Mouse (Mus musculus) MEL (cell line): ENCODE results near the gene Lmntd2. TPM values are rescaled to one million over a fixed set of nuclear protein-coding genes. Genes with fewer than 3 reads are reported as not detected.

ENCODE experiments used
- DNase-seq: peaks from one replicate; pipeline ENCODE4 v3.0.0; 2011; ENCODE audit warnings: low read depth, low spot score
- H3K27ac ChIP-seq: 2 replicates; pipeline ENCODE4 v1.5.1; 2012; ENCODE audit warnings: low read depth, mild to moderate bottlenecking, control low read depth, low read length, moderate library complexity; ENCODE audit not compliant: control insufficient read depth
- H3K27me3 ChIP-seq, 2 experiments: fragments of 150-350 bp in 1 of 2; sonication (generic) in 1 of 2; 2 replicates each; pipeline ENCODE4 v1.6.1; 2012; ENCODE audit warnings: low read length in 2 of 2, mild to moderate bottlenecking in 2 of 2, improper control_type of control experiment in 1 of 2, moderate library complexity in 1 of 2; ENCODE audit not compliant: insufficient read depth in 2 of 2, control insufficient read depth in 1 of 2
- H3K36me3 ChIP-seq, 2 experiments: 2 replicates each; pipeline ENCODE4 v1.6.1; 2012 to 2014; ENCODE audit warnings: low read length in 2 of 2, improper control_type of control experiment in 1 of 2, inconsistent platforms in 1 of 2, mild to moderate bottlenecking in 1 of 2; ENCODE audit not compliant: insufficient read depth in 2 of 2, control insufficient read depth in 1 of 2
- H3K4me1 ChIP-seq, 2 experiments: fragments of 150-350 bp in 1 of 2; sonication (generic) in 1 of 2; 2 replicates each; pipeline ENCODE4 v1.6.1; 2012; ENCODE audit warnings: low read length in 2 of 2, improper control_type of control experiment in 1 of 2, mild to moderate bottlenecking in 1 of 2; ENCODE audit not compliant: insufficient read depth in 2 of 2, control insufficient read depth in 1 of 2
- H3K4me3 ChIP-seq, 2 experiments: fragments of 150-350 bp in 1 of 2; sonication (generic) in 1 of 2; 2 replicates each; pipeline ENCODE4 v1.5.1; 2012; ENCODE audit warnings: low read depth in 2 of 2, low read length in 2 of 2, mild to moderate bottlenecking in 2 of 2, moderate library complexity in 2 of 2, control low read depth in 1 of 2, improper control_type of control experiment in 1 of 2; ENCODE audit not compliant: control insufficient read depth in 1 of 2, insufficient read depth in 1 of 2
- H3K79me2 ChIP-seq: 2 replicates; pipeline ENCODE4 v1.6.1; 2012; ENCODE audit warnings: mild to moderate bottlenecking, low read length, moderate library complexity; ENCODE audit not compliant: control insufficient read depth, poor library complexity, insufficient read depth
- H3K9ac ChIP-seq: 2 replicates; pipeline ENCODE4 v1.6.1; 2012; ENCODE audit warnings: low read depth, mild to moderate bottlenecking, control low read depth, low read length, moderate library complexity; ENCODE audit not compliant: control insufficient read depth, poor library complexity, severe bottlenecking
- H3K9me3 ChIP-seq: fragments of 150-350 bp; sonication (generic); replicated peaks from 2 replicates; pipeline ENCODE4 v1.6.1; 2012; ENCODE audit warnings: mild to moderate bottlenecking, low read length, improper control_type of control experiment, moderate library complexity; ENCODE audit not compliant: insufficient read depth
- BHLHE40 ChIP-seq: IDR thresholded peaks from 2 replicates; pipeline ENCODE4 v1.6.1; 2012; ENCODE audit warnings: low read depth, mild to moderate bottlenecking, inconsistent platforms, low read length, improper control_type of control experiment, borderline replicate concordance
- ELF1 ChIP-seq: IDR thresholded peaks from 2 replicates; pipeline ENCODE4 v1.6.1; 2014; ENCODE audit warnings: low read depth, mild to moderate bottlenecking, inconsistent platforms, low read length, improper control_type of control experiment, moderate library complexity
- EP300 ChIP-seq, 2 experiments: IDR thresholded peaks; 2 replicates each; pipeline ENCODE4 v1.6.1; 2011; ENCODE audit warnings: improper control_type of control experiment in 2 of 2, low read length in 2 of 2, low read depth in 1 of 2, mild to moderate bottlenecking in 1 of 2
- HCFC1 ChIP-seq: IDR thresholded peaks from 2 replicates; pipeline ENCODE4 v1.6.1; 2012; ENCODE audit warnings: low read depth, mild to moderate bottlenecking, inconsistent platforms, low read length, improper control_type of control experiment, moderate library complexity
- KAT2A ChIP-seq: conservative IDR thresholded peaks from 2 replicates; pipeline ENCODE4 v1.6.1; 2012; ENCODE audit warnings: low read depth, low read length, improper control_type of control experiment, inconsistent platforms
- MAX ChIP-seq: IDR thresholded peaks from 2 replicates; pipeline ENCODE4 v1.6.1; 2011; ENCODE audit warnings: low read length, improper control_type of control experiment
- MAZ ChIP-seq: IDR thresholded peaks from 2 replicates; pipeline ENCODE4 v1.6.1; 2012; ENCODE audit warnings: low read depth, mild to moderate bottlenecking, inconsistent platforms, low read length, improper control_type of control experiment
- MXI1 ChIP-seq: IDR thresholded peaks from 2 replicates; pipeline ENCODE4 v1.6.1; 2011; ENCODE audit warnings: mild to moderate bottlenecking, low read depth, low read length, improper control_type of control experiment
- MYC ChIP-seq: IDR thresholded peaks from 2 replicates; pipeline ENCODE4 v1.6.1; 2011; ENCODE audit warnings: low read depth, mild to moderate bottlenecking, low read length, improper control_type of control experiment, moderate library complexity
- NELFE ChIP-seq: IDR thresholded peaks from 2 replicates; pipeline ENCODE4 v1.6.1; 2011; ENCODE audit warnings: low read depth, low read length, improper control_type of control experiment
- POLR2A ChIP-seq, 2 experiments: IDR thresholded peaks; 2 replicates each; pipeline ENCODE4 v1.6.1; 2011 to 2012; ENCODE audit warnings: low read length in 2 of 2, mild to moderate bottlenecking in 2 of 2, control low read depth in 1 of 2, improper control_type of control experiment in 1 of 2, low read depth in 1 of 2, moderate library complexity in 1 of 2; ENCODE audit not compliant: control insufficient read depth in 1 of 2, insufficient read depth in 1 of 2, poor library complexity in 1 of 2
- RCOR1 ChIP-seq: IDR thresholded peaks from 2 replicates; pipeline ENCODE4 v1.6.1; 2012; ENCODE audit warnings: low read depth, mild to moderate bottlenecking, inconsistent platforms, low read length, improper control_type of control experiment
- SIN3A ChIP-seq: IDR thresholded peaks from 2 replicates; pipeline ENCODE4 v1.6.1; 2012; ENCODE audit warnings: low read length, improper control_type of control experiment, inconsistent platforms
- TAL1 ChIP-seq: IDR thresholded peaks from 2 replicates; pipeline ENCODE4 v1.6.1; 2012; ENCODE audit warnings: mild to moderate bottlenecking, inconsistent platforms, low read length, moderate library complexity, mixed read lengths
- ZMIZ1 ChIP-seq: IDR thresholded peaks from 2 replicates; pipeline ENCODE4 v1.6.1; 2012; ENCODE audit warnings: low read depth, mild to moderate bottlenecking, inconsistent platforms, low read length, improper control_type of control experiment, moderate library complexity
- ZNF384 ChIP-seq: IDR thresholded peaks from 2 replicates; pipeline ENCODE4 v1.6.1; 2012; ENCODE audit warnings: low read depth, mild to moderate bottlenecking, inconsistent platforms, low read length, improper control_type of control experiment
- polyA plus RNA-seq, 2 experiments: library from polyadenylated mRNA; stranded (reverse) in 1 of 2; unstranded in 1 of 2; fragments of >175 nt in 1 of 2; fragments of >200 nt in 1 of 2; gene quantifications; 2 replicates each; pipeline versions ENCODE4 v1.2.1 to v1.2.4; 2012; ENCODE audit warnings: low replicate concordance in 2 of 2, low read depth in 1 of 2; ENCODE audit not compliant: insufficient read length in 2 of 2, insufficient read depth in 1 of 2, missing spikeins in 1 of 2
- total RNA-seq: library from RNA; depleted of rRNA; stranded (reverse); fragments of 300-350 nt; gene quantifications from 2 replicates; pipeline ENCODE4 v1.2.3, GENCODE M21; 2012

The Lmntd2 gene
- total and polyA plus RNA-seq, 3 experiments, result 0.43 TPM; not detected in 2

GRCm38 (mm10) chr7:141222696-141223215, 8.9 kb upstream of the Lmntd2 start:
- Histone ChIP-seq H3K36me3 (peaks cover 0 to 6% of the 10 kb centered on the region in 2 experiments; a peak in 2 of 4 replicates), H3K9ac (peak overlapping the region; percentile 40; the same call in 1 of the 2 replicates), H3K4me3 (no peak overlapping the region), H3K27me3 (no peaks in the 10 kb centered on the region), H3K4me1 (peaks cover 0 to 9% of the 10 kb centered on the region in 2 experiments; a peak in 3 of 4 replicates), H3K79me2 (no peaks in the 10 kb centered on the region), H3K9me3 (no peaks in the 10 kb centered on the region), H3K27ac (no peak overlapping the region)
- TF ChIP-seq BHLHE40, result no peak
- TF ChIP-seq ELF1, result no peak
- no peak for TF ChIP-seq KAT2A
- no peak for TF ChIP-seq MXI1
- TF ChIP-seq NELFE, result no peak
- no peak for TF ChIP-seq ZMIZ1
- TF ChIP-seq TAL1, result no peak
- TF ChIP-seq EP300 (IDR thresholded peaks at IDR 0.05; ENCODE audit: low read depth in 1 of 2, low read length in 2 of 2), result no peak
- DNase-seq, result no peak

- Histone ChIP-seq H3K27ac (no peak overlapping the region), H3K9ac (peak overlapping the region; percentile 40), H3K4me1 (peaks cover 0 to 9% of the 10 kb centered on the region in 2 experiments; a peak in 3 of 4 replicates), H3K27me3 (no peaks in the 10 kb centered on the region), H3K36me3 (peaks cover 0 to 6% of the 10 kb centered on the region in 2 experiments; a peak in 2 of 4 replicates), H3K79me2 (no peaks in the 10 kb centered on the region), H3K4me3 (peak overlapping the region; percentile 30 to 36), H3K9me3 (no peaks in the 10 kb centered on the region)
- no peak for DNase-seq
- no peak for TF ChIP-seq ZNF384
- 0 out of 2 replicates have a peak, but pooled peaks have one; percentile 8 for TF ChIP-seq MYC
- TF ChIP-seq HCFC1, result peak; percentile 5
- 0 out of 2 replicates have a peak, but pooled peaks have one; percentile 15 for TF ChIP-seq SIN3A
- peak; percentile 2; the same call in 1 of the 2 replicates for TF ChIP-seq MAX
- 0 out of 2 replicates have a peak, but pooled peaks have one; percentile 12 for TF ChIP-seq MAZ
- peak; percentile 13; the same call in 1 of the 2 replicates for TF ChIP-seq RCOR1
- TF ChIP-seq BHLHE40, result no peak
- TF ChIP-seq EP300 (IDR thresholded peaks at IDR 0.05; ENCODE audit: low read depth in 1 of 2, low read length in 2 of 2), result no peak
- TF ChIP-seq MXI1, result 0 out of 2 replicates have a peak, but pooled peaks have one; percentile 0
- TF ChIP-seq POLR2A (IDR thresholded peaks at IDR 0.05; ENCODE audit: control insufficient read depth in 1 of 2, insufficient read depth in 1 of 2, low read depth in 1 of 2, low read length in 2 of 2, poor library complexity in 1 of 2), result peak in 1 of 2 experiments; percentile 56; a peak in 1 of 4 replicates
- 0 out of 2 replicates have a peak, but pooled peaks have one; percentile 2 for TF ChIP-seq ELF1
These were observed 8.2 kb upstream of the Lmntd2 start for GRCm38 (mm10) chr7:141222126-141222467.
